19 mouse cellular contexts compared by ENCODE assay signal in the genomic region with DNA sequence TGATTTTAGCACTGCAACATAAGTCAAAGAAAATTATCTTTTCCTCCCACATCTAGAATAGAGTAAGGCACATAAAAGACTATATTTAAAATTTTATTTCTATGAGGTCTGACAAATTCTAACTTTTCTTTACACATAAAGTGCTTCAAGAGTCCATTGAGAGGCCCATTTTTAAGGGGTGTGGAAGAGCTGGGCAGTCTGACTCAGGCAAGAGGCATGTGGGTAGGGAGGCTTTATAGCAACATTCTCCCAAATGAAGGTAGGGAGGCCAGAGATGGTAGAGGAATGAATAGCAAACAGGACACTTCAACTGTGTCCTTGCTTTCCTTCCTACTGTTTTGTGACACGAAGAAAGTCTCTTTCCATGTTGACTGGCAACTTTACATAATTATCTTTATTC.
"Had no signal": no experiment of that assay in that cellular context is flagged by ENCODE, and none has a peak within 500 bp of the region (broad histone marks: within the 10 kb centered on the region; RNA-seq: fewer than 3 reads in every experiment).

No protein-coding gene starts in this region.

- DNase-seq: lung, adult 2 months; lung, postnatal 4 days; midbrain, embryonic 14.5 days; retina, postnatal 1 day; right cerebral cortex, adult 18-20 months; right cerebral cortex, postnatal 25 days; thymus, adult 2 months; thymus, postnatal 25 days; thymus, postnatal 4 days had no signal

- H3K36me3 ChIP-seq: lung, embryonic 15.5 days; midbrain, embryonic 10.5 days; midbrain, embryonic 12.5 days; neural tube, embryonic 13.5 days; neural tube, embryonic 15.5 days; stomach, embryonic 15.5 days had no signal

- H3K27ac ChIP-seq: liver, embryonic 14.5 days; lung, embryonic 15.5 days; midbrain, embryonic 10.5 days; midbrain, embryonic 12.5 days; neural tube, embryonic 13.5 days; neural tube, embryonic 15.5 days; stomach, embryonic 15.5 days; stomach, postnatal 0 days had no signal

- H3K4me2 ChIP-seq: lung, embryonic 15.5 days; midbrain, embryonic 12.5 days; neural tube, embryonic 13.5 days; neural tube, embryonic 15.5 days; stomach, embryonic 15.5 days had no signal

- H3K9me3 ChIP-seq: lung, embryonic 15.5 days; midbrain, embryonic 10.5 days; midbrain, embryonic 12.5 days; neural tube, embryonic 13.5 days; neural tube, embryonic 15.5 days; stomach, embryonic 15.5 days had no signal

- ATAC-seq: midbrain, embryonic 16.5 days had no signal

- H3K4me1 ChIP-seq: lung, embryonic 15.5 days; midbrain, embryonic 10.5 days; midbrain, embryonic 12.5 days; neural tube, embryonic 13.5 days; neural tube, embryonic 15.5 days; stomach, embryonic 15.5 days had no signal

- H3K9ac ChIP-seq: liver, embryonic 14.5 days; lung, embryonic 15.5 days; midbrain, embryonic 12.5 days; neural tube, embryonic 13.5 days; neural tube, embryonic 15.5 days; stomach, embryonic 15.5 days had no signal

- H3K27me3 ChIP-seq: lung, embryonic 15.5 days; midbrain, embryonic 12.5 days; neural tube, embryonic 13.5 days; neural tube, embryonic 15.5 days; stomach, embryonic 15.5 days had no signal

- H3K4me3 ChIP-seq: lung, embryonic 15.5 days; midbrain, embryonic 10.5 days; midbrain, embryonic 12.5 days; myocyte; neural tube, embryonic 13.5 days; neural tube, embryonic 15.5 days; stomach, embryonic 15.5 days had no signal
